Mouse (Mus musculus): ENCODE measurements around the gene Far1.

Gene Far1

DNA sequence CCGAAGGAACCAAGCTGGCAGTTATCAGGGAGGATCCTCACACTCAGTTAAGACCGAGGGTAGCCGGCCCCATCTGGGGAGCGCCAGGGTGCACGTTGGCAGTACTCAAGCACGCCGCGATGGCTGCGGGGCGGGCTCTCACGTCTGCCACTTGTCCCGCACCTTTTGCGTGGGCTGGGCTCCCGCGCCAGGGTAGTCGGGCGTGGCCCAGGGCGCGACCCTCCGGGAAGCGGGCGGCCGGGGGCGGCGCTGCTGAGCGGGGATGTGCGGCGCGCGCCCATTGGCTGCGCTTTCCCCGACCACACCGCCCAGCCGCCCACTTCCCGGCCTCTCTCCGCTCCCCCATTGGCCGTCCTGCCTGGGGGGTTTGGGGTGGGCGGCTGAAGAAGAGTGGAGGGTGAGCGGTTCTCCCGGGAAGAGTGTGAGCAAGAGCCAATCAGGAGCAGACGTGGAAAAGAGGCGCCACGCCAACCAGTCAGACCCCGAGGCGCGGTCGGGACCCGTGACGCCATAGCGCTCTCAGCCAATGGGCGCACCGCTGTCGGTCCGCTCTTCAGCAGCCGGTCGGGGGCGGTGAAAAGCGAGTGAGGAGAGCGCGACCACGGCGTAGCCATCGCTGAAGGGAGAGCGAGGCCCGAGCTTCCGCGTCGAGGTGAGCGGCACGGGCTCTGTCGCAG lies at the start of gene Far1:
TSS of gene Far1 (plus strand) at position 549 of the 677 bp plus-strand sequence.
- DNase-seq (ENCODE audit: low spot score): peak; percentile 98

DNA sequence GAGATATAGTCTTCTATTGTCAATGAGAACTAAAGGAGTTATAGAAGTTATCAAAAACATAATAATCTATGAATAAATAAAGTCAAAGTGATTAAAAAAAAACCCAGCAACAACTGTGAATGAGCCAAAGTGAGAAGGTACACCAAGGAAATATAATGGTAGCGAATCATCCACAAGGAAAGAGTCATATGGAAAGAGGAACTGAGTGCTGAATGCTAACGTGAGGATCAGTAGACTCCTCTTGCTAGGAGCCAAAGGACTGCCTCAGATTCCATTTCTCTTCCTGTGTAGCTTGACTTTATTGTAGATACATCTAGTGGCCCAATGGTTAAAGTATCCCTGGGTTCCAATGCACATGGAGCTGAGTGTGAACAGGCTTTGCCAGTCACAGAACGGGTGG lies 45.3 kb upstream of the Far1 start:
- DNase-seq (ENCODE audit: low spot score): no peak

- no peak for DNase-seq (ENCODE audit: low spot score)
Observed at GRCm38 (mm10) chr7:113470671-113471070, 43.0 kb upstream of the Far1 start.

DNA sequence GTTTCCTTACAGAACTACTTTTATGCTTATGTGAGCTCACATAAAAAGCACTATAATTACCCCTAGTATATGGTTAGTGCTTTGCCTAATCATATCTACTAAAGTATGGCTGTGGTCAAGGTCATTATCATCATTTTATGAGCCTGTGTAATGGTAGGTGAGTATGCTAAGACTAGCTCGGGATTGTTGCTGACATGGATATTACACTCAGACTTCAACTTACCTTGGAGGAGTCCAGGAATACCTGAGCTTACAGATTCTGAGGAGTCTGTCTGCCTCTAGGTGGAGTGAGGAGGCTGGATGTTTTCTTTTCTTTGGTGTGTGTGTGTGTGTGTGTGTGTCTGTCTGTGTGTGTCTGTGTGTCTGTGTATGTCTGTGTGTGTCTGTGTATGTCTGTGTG lies 42.0 kb upstream of the Far1 start:
- DNase-seq (ENCODE audit: low spot score): no peak

- no peak for DNase-seq (ENCODE audit: low spot score)
Observed at GRCm38 (mm10) chr7:113495792-113496191, 17.8 kb upstream of the Far1 start.

- DNase-seq (ENCODE audit: low spot score): no peak
Observed at GRCm38 (mm10) chr7:113498413-113498812, 15.2 kb upstream of the Far1 start.

DNA sequence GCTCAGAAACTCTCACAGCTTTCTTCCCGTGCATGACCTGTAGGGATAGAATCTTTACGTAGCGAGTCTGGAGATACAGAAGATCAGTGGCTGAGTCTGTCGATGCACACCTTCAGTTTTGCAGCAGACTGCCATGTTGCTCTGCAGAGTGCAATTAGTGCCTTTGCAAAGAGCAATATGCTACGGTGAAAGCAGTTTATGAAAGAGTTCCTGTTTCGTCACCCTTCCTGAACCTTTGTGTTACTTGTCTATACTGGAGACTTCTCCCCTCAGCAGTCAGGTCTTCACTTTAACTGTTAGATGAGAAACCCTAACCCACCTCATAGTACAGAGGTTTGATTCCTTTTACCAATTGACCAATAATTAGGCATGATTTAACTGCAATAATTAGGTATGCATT lies 13.8 kb upstream of the Far1 start:
- DNase-seq (ENCODE audit: low spot score): no peak

DNA sequence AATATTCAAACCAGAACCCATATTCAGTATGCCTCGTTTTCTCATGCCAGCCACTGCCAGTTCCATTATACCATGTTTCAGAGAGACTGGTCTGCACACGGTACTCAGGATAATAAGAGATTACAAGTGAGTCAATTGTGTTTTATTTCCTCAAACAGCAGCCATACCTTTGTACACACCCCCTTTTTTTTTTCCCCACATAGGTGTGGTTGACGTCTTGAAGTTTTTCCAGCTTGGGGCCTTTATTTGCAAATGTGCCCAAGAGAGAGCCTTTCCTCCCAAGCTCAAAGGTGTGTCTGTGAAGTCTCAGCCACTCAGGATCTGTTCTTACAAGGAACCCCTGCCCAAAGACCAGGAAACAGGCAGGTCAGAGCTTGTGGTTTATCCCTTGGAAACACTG lies 11.2 kb upstream of the Far1 start:
- no peak for DNase-seq (ENCODE audit: low spot score)

DNA sequence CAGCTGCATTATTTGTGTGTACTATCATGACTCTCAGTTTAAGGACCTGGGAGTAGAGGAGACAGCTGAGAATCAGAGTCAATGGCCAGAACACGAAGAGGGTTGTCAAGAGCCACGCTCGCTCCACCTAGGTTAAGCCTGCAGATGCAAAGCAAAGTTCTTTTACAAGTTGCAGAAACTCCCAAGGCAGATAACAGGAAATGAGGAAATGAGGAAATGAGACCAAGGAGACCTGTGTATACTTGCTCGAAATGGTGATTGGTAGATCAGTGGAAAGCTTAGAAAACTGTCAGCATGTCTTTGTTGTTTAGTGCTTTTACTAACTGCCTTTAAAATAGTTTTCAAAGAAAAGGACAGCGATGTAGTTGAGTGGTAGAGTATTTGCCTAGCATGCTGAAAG lies 8.6 kb upstream of the Far1 start:
- no peak for DNase-seq (ENCODE audit: low spot score)

- no peak for DNase-seq (ENCODE audit: low spot score)
Observed at GRCm38 (mm10) chr7:113505516-113506045, 8.1 kb upstream of the Far1 start.

GRCm38 (mm10) chr7:113507846-113508245 lies 5.8 kb upstream of the Far1 start:
- DNase-seq (ENCODE audit: low spot score): peak; percentile 50

DNA sequence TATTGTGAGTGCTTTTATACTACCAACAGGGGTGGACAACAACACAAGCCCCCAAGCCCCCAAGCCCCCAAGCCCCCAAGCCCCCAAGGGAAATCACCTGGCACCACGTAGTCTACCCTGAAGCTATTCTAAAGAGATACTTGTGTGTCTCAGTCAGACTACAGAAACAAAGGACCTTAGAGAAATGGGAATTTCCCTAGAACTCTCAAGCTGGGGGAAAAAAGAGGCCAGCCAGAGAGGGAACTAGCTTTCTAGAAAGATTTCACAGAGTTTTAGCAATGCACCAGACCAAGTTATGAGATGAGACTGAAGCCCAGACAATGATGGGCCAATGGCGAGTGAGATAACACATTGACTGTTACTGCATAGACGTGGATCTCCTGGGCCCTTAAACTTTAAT lies 2.2 kb upstream of the Far1 start:
- DNase-seq (ENCODE audit: low spot score): no peak

DNA sequence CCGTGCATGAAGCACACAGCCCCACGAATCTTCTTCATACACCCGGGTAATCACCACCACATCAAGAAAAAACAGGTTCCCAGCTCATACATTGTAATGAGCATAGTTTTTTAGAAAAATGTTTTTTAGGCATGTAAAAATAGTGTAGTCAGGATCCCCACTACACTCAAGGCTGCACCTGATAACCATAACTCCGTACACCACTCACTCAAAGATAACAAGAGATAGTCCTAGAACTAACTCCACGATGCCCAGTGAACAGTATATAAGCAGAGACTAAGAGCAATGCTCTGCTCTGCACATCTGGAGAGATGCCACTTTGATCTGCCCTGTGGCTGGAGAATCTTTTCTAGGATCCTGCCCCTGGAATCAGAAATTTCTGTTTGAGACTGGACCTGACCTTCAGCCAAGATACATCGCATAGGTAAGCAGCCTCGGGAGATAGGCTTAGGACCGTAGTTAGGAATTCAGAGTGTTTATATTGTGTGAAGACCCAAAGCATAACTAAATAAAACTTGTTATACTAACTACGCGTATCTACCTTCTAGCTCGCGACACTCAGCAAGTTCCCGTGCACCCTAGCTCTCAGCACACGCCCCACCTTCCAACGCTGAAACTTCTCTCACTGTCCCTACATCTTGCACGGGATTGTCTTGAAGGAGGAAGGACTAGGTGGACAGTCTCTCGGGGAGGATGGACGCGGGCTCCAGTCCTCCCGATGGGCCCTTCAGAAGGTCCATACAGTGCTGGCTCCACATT lies 928 bp upstream of the Far1 start:
- no peak for DNase-seq (ENCODE audit: low spot score)

DNA sequence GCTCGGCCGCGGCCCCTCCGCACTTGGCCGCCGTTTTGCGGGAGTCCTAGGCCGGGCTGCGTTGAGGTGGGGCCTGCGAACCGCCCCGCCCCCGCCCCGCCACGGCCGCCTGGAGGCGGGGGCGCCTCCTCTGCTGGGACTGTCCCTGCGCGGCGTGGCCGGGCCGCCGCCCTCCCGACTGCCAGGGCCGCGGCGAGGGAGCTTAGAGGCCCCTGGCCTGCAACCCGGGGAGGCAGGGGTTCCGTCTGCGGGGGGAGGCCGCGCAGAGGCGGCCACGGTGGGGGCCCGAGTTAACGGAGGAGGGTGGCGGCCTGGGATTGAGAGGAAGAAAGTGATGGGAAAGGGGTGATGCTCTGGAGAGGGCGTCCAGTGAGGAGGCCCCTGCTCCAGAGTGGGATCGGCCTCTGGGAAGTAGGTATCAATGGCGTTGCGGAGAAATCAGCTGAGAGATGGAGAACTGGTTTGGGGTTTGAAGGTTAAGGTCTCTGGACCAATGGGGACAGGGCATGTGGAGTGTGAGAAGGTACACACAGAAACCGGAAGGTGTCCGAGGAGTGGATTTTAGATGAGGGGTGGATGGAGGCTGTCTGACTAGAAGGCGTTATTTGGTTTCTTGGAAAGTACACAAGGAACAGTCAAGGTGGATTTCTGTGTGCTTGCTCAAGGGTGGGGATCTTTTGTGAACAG lies 472 bp downstream of the Far1 start:
- peak; percentile 53 for DNase-seq (ENCODE audit: low spot score)

- DNase-seq (ENCODE audit: low spot score): no peak
Observed at GRCm38 (mm10) chr7:113515831-113516230, 2.2 kb downstream of the Far1 start.

GRCm38 (mm10) chr7:113518419-113518818 lies 4.8 kb downstream of the Far1 start:
- no peak for DNase-seq (ENCODE audit: low spot score)

GRCm38 (mm10) chr7:113518961-113519360 lies 5.3 kb downstream of the Far1 start:
- DNase-seq (ENCODE audit: low spot score): no peak

DNA sequence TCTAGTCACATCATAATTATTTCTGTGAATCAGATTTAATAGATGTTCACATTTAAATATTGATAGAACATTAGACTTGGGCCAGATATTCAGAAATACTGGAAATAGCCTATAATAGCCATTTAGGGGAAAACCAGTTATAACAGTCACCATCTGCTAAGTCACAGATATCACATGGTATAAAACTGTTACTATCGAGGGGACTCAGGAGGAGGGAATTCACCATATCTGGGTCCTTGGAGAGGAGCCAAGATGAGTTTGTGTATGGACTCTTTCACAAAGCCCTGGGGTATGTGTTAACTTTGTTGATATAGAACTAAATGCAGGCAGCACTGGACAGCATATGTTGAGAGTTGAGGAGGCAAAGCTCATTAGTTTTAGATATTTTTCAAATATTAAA lies 29.5 kb downstream of the Far1 start:
- no peak for DNase-seq (ENCODE audit: low spot score)

DNA sequence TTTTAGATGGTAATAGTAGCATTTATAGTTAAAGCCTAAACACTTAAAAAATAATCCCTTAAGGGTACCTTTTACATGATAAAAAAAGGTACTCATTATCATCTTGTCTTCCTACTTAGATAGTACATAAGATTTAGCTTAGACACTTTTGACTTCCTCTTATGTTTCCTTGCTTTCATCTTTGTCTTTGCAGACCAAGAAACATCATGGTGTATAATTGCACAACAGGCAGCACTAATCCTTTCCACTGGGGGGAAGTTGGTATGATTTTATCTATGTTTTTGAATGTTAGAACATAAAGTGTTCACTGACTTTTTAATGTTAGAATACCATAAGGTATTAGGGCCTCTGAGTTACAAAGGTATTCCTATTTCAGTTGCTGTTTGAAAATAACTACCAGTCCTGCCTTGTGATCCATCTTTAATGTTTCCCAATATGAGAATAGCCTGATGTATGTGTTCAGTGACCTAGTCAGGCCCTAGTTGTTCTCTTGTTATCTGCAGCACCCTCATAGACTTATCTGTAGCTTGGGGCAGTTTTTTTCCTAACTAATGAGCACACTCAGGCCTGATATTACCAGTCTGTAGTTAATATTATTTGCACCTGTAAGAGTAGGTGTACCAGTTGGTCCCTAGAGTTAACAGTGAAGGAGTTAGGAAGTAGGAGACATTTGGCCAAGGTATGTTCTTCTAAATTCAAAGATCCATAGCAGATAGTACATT lies 38.3 kb downstream of the Far1 start:
- DNase-seq (ENCODE audit: low spot score): no peak

- DNase-seq (ENCODE audit: low spot score): no peak
Observed at GRCm38 (mm10) chr7:113552508-113552907, 38.9 kb downstream of the Far1 start.

- no peak for DNase-seq (ENCODE audit: low spot score)
Observed at GRCm38 (mm10) chr7:113556138-113556537, 42.5 kb downstream of the Far1 start.

- no peak for DNase-seq (ENCODE audit: low spot score)
Observed at GRCm38 (mm10) chr7:113566892-113567291, 53.3 kb downstream of the Far1 start.
